Mouse (Mus musculus) lung, embryonic 14.5 days (tissue): ENCODE results near the gene Gm10719. TPM values are rescaled to one million over a fixed set of nuclear protein-coding genes. Genes with fewer than 3 reads are reported as not detected.

ENCODE experiments used
- microRNA-seq: library from miRNA; unstranded; fragments of <30 nt; microRNA quantifications from one replicate; pipeline ENCODE4, GENCODE M21; 2016; ENCODE audit warnings: borderline number of aligned reads
- polyA plus RNA-seq: library from polyadenylated mRNA; unstranded; fragments of >200 nt; fragmentation: Nextera tagmentation; extraction: Ambion mirVana; gene quantifications from 2 replicates; pipeline ENCODE4 v1.2.1, GENCODE M21; 2014

The Gm10719 gene
- polyA plus RNA-seq, 1 experiment from 2014 or later: not detected

Small RNA genes within 50 kb of the gene (microRNA-seq; reads per million reads assigned to microRNA genes)
- gene Mir101c: not detected

Other genes starting within 250 kb of the Gm10719 start
- gene Gm10722, start 16.5 kb upstream of the Gm10719 start, polyA plus RNA-seq: not detected in 2 replicates
- gene Gm11168, start 14.1 kb upstream of the Gm10719 start, polyA plus RNA-seq: not detected in 2 replicates
- not detected in 2 replicates for gene Gm10721, start 4.3 kb upstream of the Gm10719 start, polyA plus RNA-seq
- not detected in 2 replicates for gene Gm10720, start 1.8 kb upstream of the Gm10719 start, polyA plus RNA-seq
- 0.38 TPM in 1 of 2 replicates, not detected in the other for gene Gm10718, start 6.1 kb downstream of the Gm10719 start, polyA plus RNA-seq
- gene Gm10717, start 8.0 kb downstream of the Gm10719 start, polyA plus RNA-seq: 0.29 TPM in 1 of 2 replicates, not detected in the other
- not detected in 2 replicates for gene Gm17535, start 17.2 kb downstream of the Gm10719 start, polyA plus RNA-seq
- gene Gm10715, start 19.5 kb downstream of the Gm10719 start, polyA plus RNA-seq: not detected in 2 replicates